Mouse (Mus musculus): Measurements from ENCODE around the gene Cpne5. TPM values are rescaled to one million over a fixed set of nuclear protein-coding genes. Genes with fewer than 3 reads are reported as not detected.
A peak's percentile ranks its signal among the peaks of the same experiment; 100 is the strongest.

The Cpne5 gene
- total RNA-seq, 2 experiments from 2014 or later = 2.8 to 4.6 TPM

DNA sequence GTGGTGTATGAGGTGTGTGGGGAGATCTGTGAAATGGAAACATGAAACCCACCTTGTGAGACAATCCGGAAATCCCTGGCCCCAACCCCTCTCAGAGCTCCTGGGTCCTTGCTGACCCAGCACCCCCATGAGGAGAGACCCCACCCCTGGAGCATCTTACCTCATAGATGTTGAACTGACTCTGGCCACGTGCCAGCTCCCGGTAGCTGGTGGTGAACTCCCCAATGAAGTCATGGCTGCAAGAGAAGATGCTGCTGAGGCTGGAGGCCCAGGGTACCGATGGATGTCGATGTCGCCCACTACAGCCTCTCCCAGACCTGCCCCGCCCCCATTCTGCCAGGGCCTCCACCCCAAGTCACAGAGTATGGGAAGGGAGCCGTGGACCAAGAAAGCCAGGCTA lies 64.8 kb downstream of the Cpne5 start:
- intact Hi-C loops (cut with DNase I) = loop anchor here (5.0 kb wide), 1 partner anchor 186 kb away; no protein-coding TSS in a partner anchor
- no peak for DNase-seq

DNA sequence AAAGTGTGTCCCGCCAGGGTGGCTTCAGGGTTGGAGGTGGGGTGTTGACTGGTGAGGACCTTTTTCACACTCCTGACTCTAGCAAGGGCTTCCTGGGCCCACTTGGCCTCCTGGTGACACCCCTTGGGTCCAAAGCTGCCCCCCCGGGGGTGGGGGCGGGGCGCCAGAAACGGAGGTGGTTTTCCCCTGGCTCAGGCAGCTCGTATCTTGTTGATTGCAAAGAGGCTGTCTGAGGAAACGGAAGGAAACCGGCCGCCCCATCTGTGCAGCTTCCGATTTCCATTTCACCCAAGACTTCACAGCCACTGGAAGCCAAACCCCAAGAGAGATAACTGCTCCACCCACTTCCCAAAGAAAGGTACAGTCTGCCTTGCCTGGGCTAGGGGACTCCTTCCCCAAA lies 65.9 kb downstream of the Cpne5 start:
- DNase-seq = peak in 1 of 2 experiments; percentile 20
- intact Hi-C loops (cut with DNase I) = loop anchor here (5.0 kb wide), 1 partner anchor 185 kb away; no protein-coding TSS in a partner anchor

DNA sequence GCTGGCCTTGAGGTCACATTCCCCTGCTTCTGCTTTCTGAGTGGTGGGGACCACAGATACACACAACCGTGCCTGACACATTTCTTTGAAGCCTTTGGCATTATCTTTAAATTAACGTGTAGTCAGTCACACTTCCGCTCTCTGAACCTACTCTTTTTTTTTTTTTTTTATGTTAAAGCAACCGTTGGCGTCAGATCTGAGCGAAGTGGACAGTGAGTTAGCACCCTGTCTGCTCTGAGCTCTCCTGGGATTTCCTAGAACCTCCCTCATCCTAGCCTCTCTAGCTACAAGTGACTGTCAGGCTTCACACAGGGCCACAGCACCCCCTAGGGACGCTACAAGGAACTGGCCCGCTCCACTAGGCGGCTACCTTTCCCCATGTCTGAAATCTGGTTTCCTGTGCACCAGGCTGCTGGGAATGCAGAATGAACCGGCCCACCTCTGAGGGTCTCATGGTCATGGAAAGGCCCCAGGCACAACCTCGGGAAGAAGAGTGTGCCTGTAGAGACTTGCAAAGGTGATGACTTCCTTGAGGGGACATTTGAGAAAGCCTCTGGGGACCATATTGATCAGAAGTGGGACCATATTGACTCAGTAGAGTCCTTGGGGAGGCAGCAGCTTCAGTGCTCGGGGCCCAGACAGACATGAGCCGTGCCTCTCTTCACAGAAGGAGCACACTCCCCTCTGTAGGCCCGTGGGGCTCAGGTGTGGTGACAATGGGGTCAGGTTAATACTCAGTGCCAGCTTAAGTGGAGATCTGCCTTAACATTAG lies 66.8 kb downstream of the Cpne5 start:
- DNase-seq = peak; percentile 85 to 86
- intact Hi-C loops (cut with DNase I) = loop anchor here (1.0 to 5.0 kb wide), 3 partner anchors 76 to 184 kb away; no protein-coding TSS in a partner anchor

DNA sequence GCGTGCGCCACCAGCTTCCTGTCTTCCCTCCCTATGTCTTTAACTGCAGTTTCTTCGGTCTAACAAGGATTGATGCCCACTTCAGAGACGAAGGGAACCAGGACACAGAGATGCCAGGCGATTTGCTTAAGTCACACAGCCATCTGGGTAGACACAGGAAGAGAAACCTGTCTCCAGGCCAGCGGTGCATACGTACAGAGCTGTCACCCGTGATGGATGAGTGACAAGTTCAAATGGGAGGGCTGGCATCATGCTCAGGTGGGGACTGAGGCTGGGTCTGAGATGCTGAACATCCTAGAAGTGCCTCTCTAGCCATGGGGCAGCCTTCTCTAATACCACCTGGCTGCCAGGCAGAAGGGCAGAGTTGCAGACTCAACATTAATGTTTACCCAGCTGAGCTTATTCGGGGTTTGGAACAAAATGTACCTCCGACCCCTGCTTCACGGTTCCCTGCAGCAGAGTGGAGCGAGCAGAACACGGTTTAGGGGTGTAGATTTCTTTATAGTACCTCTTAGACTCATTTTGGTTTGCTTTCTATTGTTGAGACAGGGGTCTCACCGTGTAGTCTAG lies 67.5 kb downstream of the Cpne5 start:
- no peak for DNase-seq
- intact Hi-C loops (cut with DNase I) = loop anchor here (2.0 to 5.0 kb wide), 2 partner anchors 76 to 183 kb away; no protein-coding TSS in a partner anchor

DNA sequence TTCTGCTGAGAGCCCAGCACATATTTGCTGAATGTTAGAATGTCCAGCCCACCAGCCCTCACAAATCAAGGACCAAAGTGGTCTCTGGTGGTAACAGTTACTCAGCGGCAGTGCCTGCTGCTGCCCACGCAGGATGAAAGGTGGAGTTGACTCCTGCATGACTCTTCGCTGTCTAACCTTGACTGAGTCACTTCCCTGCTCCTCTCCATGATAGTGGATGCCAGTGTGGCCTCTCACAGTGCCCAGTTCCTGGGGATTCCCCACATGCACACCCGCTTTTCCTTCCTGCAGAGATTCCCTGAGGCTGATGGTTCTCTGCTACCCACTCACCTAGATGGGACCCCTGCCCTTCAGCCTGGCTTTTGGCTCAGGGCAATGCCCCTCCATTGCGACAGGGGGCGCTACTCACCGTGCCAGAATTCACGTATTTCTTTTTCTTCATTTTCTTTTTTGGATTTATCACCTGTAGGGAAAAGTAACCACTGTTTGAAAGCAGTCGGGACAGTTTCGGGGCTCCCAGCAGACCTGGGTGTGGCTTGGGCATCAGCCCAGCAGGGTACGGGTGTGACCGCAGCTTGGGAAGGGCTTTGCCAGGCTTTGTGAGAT lies 68.9 kb downstream of the Cpne5 start:
- no peak for DNase-seq
- intact Hi-C loops (cut with DNase I) = no loop called here

DNA sequence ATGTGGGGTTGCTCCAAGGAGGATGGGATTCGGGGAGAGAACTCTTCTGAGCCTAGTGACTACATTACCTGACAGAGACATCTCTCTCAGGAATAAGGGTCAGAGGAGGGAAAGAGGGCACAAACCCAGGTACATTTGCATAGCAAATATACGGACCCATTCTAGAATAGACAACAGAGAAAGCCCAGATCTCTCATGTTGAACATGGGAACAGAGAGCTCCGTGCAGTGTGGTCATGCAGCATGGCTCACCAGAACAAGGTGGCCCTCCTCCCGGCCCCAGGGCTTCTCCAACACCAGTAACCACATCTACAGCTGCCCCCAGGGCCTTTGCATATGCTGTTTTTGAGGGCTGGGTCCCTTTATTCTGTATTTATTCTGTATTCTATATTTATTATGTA lies 69.5 kb downstream of the Cpne5 start:
- intact Hi-C loops (cut with DNase I) = no loop called here
- DNase-seq = no peak

DNA sequence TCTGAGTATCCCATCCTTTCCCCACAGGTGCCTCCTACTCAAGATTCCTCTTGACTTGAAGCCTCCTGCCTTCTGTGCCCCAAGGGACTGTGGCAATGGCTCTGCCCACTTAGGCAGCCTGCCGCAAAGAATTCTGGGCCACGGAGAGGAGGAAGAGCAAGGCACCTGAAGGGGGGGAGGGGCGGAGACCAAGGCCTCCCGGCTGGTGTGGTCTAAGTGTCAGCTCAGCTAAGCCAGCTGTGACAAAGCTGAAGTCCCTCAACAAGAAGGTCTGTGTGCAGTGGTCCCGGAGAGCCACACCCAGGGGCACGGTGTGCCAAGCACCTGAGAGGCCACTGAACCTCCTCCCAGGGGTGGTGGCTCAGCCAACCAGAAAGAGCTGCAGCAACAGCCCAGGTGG lies 70.6 kb downstream of the Cpne5 start:
- no peak for DNase-seq
- intact Hi-C loops (cut with DNase I) = no loop called here

DNA sequence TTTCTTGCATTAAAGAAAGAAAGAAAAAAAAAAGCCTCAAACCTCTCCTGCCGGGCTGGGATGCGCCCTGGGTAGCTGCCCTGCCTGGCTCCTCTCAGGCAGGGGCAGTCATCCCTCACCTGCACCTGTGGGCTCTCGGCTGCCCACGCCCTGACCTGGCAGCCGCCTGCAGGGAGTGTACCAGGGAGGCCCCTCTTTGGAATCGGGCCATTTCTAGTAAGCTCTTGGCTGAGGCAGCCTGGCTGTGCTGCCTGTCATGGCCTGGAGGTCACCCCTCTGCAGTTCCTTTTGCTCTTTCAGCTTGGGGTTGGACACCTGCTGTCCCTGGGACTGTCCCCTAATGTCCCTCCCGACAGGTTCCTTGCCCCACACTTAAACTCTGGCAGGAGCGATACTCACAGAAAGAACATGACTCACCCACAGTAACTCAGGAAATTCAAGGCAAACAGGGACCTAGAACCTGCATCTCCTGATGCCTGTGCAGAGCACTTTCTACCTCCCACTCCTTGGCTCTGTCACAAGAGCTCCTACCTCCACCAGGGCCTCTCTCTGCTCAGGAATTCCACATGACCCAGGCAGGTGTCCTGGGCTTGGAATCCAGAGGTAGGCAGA lies 71.9 kb downstream of the Cpne5 start:
- intact Hi-C loops (cut with DNase I) = no loop called here
- no peak for DNase-seq

DNA sequence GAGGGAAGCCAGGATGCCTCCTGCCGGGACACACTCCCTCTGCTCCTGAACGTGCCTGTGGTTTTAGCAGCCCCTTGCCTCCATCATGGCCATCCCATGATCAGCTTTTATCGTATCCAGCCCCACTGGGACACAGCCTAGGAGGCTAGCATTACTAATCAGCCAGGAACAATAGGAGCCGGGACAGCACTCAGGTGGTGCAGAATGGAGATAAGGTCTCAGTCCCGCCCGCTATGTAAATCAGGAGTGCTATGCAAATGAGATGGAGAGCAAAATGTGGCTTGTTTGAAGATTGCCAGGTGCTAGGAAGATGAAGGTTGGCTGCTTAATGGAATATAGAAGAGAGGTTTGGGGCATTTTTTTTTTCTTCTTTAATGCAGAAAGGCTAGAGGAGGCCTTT lies 72.5 kb downstream of the Cpne5 start:
- intact Hi-C loops (cut with DNase I) = no loop called here
- no peak for DNase-seq

DNA sequence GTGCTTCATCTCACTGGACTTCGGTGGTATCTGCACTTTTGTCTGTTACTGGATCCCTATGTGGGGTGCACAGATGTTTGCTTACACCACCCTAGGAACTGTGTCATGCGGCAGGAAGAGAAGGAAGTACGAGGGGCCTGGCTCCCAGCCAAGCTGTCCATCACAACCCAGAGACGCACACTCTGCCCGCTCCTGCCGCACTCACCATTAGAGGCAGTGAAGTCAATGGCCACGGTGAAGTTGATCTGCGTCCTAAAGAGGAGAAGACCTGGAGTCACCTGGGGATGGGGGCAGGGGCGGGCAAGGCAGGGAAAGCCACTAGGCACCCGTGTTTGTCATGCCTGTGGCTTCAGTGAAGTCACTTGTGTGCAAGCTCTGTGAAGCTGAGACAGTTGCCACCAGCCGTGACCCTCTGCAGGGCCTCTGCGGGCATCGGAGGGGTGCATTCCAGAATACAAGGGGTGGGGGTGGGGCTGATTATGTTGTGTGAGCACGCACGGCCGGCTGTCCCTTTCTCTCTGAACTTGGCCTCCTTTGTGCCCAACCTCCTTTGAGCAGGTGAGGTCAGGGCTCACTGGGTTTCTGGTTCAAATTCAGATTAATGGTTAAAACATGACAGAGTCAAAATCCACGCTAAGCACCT lies 73.4 kb downstream of the Cpne5 start:
- intact Hi-C loops (cut with DNase I) = no loop called here
- peak in 1 of 2 experiments; percentile 48 for DNase-seq

DNA sequence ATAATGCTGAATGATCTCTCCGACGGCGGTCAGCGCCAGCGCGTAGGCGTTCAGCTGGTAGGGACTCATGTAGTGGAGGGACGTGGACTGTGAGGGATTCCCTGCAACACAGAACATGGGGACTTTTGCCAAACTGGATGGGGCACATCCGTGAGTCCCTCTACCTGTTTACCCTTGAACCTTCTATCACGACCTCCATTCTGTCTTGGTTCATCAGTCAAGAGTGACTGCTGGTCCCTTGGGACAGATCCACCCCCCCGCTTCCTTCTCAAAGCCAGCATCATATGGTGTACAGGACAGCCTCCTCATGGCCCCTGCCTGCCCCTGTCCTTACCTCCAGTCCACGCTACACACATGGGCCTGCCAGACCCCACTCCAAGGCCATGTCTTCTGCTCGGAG lies 75.6 kb downstream of the Cpne5 start:
- no peak for DNase-seq
- intact Hi-C loops (cut with DNase I) = no loop called here

DNA sequence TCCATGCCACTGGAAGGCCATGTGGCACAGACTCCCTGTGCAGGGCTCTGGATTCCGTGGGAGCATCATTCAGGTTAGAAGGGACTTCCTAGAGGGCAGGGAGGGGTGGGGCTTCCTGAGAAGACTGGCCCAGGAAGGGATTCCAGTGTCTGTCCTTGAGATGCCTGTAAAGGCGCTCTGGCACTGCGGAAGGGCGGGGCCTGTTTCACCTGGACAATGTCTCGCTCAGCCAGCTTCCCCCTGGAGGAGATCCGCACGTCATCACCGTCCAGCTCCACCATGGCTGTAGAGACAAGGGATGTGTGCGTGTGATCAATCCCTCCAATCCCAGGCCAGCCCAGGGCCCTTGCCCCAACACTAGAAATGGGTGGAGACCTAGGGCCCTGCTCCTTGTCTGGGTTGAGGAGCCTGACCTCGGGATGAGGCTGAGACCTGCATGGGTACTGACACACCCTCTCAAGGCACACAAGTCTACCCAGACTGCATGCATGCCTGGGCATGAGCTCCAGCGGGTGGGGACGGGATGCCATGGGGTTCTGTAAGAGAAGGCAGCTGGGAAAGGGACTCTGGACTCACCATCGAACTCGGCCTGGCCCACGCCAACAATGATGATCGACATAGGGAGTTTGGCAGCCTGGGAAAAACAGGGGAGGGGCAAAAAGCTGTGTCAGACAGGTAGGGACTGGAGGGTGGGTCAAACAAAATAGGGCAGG lies 78.1 kb downstream of the Cpne5 start:
- intact Hi-C loops (cut with DNase I) = no loop called here
- no peak for DNase-seq

DNA sequence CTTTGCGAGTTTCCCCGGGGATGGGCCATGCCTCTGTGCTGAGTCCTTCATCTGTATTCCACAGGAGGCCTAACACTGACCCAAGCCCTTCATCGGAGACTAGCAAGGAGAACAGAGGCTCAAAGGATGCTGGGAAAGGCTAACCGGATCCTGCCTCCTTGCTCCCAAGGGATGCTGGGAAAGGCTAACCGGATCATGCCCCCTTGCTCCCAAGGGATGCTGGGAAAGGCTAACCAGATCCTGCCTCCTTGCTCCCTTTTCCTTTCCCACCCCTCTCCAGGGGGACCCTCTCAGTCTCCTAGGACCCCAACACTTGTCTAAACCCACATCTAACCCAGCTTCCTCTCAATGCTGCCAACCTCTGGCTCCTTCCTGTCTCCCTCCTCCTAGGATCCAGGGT lies 78.6 kb downstream of the Cpne5 start:
- intact Hi-C loops (cut with DNase I) = no loop called here
- DNase-seq = no peak

DNA sequence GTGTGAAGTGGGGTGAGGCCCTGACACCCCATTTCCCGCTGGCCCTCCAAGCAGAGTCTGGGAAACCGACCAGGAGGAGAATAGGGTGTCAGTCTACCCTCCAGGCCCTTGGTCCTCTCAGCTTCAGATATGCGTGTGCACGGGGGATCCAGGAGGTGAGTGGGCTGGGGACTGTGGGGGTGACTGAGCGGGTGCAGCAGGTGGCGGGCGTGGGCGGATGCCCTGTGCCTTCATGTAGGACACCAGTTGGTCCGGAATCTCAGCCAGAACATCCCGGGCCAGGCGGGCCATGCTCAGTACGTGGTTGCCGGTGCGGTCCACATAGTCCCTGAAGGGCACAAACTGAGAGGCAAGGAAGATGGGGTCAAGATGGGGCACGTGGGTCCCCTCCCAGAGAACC lies 79.1 kb downstream of the Cpne5 start:
- intact Hi-C loops (cut with DNase I) = no loop called here
- no peak for DNase-seq

DNA sequence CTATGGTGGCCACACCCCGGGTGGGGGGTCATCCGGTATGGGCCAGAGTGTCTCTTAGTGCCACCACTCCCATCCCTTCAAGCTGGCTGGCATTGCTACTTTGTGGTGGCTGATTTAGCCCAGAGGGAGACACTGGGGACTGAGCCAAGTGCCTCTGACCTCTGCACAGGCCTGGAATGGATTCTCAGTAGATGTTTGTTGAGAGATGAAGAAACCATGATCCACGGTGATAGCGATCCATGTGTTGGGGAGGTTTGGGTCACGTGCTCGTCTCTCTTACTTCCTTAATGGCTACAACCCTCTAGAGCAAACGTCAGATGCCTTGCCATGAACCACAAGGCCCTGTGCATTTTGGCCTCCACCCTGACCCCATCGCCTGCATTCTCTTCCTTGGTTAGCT lies 81.1 kb downstream of the Cpne5 start:
- intact Hi-C loops (cut with DNase I) = no loop called here
- no peak for DNase-seq

DNA sequence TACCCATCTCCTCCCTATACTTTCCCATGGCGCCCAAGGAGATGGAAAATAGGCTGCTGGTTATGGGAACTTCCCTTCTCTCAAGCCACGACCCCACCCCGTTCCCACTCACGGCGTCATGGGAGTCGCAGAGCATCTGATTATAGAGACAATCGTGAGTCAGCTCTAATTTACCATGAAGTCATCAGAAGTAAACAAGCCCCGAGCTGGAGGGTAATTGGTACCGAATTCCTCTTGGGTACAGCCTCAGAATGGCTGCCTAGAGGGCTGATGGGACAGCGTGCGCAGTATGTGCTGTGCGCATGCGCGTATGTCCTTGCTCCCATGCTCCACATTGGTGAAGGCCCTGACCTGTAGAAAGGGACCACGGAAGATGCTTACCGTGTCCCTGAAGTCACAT lies 81.6 kb downstream of the Cpne5 start:
- intact Hi-C loops (cut with DNase I) = no loop called here
- no peak for DNase-seq

DNA sequence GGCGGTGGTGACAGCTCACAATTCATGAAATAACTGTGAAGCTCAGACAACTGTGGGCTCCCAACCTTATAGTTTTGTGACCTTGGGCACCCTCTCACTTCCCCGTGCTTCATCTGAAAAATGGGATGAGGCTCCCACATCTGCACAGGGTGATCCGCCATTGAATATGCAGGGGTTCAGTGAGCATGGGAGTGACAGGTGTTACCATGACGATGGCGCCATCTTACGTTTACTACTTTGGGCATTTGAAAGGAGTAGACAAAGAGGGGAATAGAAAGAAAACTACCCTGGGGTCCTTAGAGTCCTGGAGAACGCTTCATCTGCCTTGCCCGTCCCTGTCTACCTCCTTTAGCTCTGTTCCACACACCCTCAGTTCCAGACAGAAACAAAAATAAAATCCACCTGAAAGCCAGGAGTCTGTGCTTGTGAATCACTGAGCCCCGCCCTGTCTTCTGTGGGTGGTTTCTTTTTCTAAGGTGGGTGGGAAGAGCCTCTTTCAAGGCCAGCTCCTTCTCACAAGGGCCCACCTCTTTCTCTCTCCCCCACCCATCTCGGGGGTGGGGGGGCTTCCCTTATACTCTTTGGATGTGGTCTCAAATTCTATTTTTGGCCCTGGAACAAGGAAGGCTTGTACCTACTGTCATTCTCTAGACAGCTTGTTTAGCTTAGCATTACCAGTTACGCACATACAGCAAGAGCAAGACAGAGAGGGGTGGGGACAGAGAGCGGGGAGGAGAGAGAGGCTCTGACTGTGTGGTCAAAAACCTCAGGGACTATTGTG lies 82.4 kb downstream of the Cpne5 start:
- DNase-seq = no peak
- intact Hi-C loops (cut with DNase I) = no loop called here

DNA sequence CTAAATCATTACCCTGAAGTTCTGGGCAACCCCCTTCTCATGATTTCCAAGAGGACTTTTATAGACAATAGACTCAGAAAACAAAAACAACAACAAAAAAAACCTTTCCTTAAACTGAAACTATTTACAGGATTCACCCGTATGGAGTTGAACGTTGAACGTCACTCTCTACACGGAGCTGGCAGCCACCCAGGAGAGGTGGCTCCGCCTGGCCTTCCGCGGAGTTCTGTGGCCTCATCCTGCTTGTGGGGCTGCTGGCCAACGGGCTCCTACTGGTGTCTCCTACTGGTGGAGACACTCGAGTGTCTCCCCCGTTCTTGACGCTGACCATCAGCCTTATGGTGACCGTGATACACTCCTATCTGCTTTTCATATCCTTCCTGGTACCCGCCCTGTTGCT lies 83.7 kb downstream of the Cpne5 start:
- DNase-seq = no peak
- intact Hi-C loops (cut with DNase I) = no loop called here

DNA sequence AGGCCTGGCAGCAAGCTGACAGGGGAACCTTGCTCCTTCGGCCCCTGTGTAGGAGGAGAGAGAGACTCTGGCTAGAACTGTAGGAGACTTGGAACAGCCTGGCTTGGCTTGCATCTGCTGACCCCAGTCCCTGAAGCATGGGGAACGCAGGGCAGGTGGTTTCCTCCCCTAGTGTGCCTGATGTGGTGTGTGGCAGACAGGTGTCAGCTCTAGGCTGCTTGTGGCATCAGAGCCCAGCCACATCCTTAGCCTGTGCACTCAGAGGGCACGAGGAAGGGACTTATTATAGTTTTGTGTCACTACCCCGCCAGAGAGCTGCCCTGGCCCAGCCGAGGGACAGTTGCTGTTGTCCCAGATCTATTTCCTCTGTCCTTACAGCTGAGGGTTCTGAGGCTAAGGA lies 85.4 kb downstream of the Cpne5 start:
- intact Hi-C loops (cut with DNase I) = no loop called here
- DNase-seq = no peak

DNA sequence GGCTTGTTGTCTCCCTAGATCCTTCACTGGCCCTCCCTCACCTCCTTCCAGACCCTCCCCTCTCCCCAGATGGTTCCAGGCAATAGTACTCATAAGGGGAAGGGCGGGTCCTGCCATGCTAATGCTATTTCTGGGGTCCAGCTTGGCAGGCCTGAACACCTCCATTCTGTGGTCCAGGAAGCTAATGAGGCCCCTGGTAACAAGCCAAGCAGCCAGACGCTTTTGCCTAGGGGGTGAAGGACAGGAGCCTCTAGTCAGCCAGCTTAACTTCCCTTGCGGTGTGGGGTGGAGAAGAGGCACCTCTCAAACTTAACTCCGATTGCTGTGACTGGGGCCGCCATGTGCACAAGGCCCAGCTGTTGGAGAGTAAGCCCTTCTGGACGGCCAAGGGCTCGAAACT lies 88.2 kb downstream of the Cpne5 start:
- DNase-seq = no peak
- intact Hi-C loops (cut with DNase I) = no loop called here

Data from heart, postnatal 36 days (tissue).